Mouse (Mus musculus) megakaryocyte progenitor cell, adult 5-6 weeks (primary cell): ENCODE measurements around the gene Hoxd3. TPM values are rescaled to one million over a fixed set of nuclear protein-coding genes. Genes with fewer than 3 reads are reported as not detected.

ENCODE experiments used
- ATAC-seq: replicated peaks from 2 replicates; pipeline ENCODE4 v1.8.0; 2016; ENCODE audit warnings: mild to moderate bottlenecking, moderate TSS enrichment, inconsistent platforms; ENCODE audit not compliant: poor library complexity
- total RNA-seq, 2 experiments: library from RNA; stranded (forward) in 1 of 2; stranded (reverse) in 1 of 2; fragments of 157-497, 149-512 nt in 1 of 2; fragments of 200-1000 nt in 1 of 2; gene quantifications; 2 replicates each; pipeline versions ENCODE4 v1.2.3 to v1.2.4; 2015 to 2017

The Hoxd3 gene
- total RNA-seq, 2 experiments from 2014 or later = not detected

DNA sequence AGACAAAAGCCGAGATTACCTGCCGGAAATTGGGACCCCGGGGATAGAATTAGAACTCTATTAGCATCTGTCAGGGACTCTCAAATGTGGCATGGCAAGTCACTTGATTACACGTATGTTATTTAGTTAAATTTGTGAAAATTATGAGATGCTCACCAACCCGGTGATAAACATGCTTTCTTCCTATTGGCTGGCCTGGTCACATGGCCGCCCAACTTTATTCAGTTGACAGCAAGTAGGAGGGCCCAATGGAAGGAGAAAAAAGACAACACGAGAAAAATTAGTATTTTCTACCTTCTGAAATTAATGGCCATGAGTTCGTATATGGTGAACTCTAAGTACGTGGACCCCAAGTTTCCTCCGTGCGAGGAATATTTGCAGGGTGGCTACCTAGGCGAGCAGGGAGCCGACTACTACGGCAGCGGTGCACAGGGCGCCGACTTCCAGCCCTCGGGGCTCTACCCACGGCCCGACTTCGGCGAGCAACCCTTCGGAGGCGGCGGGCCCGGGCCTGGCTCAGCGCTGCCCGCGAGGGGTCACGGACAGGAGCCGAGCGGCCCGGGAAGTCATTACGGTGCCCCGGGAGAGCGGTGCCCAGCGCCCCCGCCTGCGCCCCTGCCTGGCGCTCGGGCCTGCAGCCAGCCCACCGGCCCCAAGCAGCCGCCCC lies 15.4 kb downstream of the Hoxd3 start:
- 0 out of 2 replicates have a peak, but pooled peaks have one; percentile 29 for ATAC-seq

DNA sequence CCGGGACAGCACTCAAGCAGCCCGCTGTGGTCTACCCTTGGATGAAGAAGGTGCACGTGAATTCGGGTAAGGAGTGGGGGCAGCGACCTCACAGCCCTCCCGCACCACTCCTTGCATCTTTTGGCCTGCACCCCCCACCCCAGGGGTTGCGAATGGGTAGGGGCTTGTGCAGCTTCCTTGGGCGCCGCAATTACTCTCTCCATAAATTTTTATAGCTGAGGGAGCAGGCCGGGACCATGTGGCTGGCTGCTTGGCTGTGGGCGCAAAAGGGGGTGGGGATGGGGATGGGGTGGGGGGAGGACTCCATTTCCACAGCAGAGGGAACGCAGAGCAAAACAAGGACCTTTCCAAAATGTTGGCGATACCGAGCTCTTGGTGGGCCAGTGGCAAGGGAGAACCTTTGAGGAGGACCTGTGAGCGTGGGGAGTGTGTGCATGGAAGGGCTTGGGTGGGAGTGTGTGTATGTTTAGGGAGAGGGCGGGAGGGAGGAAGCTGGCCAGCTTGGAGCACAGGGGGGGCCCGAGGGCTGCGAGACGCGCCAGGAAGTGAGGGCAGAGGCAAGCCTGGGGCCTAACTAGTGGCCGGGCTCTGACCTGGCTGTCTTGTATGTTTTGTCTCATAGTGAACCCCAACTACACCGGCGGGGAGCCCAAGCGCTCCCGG lies 16.0 kb downstream of the Hoxd3 start:
- ATAC-seq = no peak

DNA sequence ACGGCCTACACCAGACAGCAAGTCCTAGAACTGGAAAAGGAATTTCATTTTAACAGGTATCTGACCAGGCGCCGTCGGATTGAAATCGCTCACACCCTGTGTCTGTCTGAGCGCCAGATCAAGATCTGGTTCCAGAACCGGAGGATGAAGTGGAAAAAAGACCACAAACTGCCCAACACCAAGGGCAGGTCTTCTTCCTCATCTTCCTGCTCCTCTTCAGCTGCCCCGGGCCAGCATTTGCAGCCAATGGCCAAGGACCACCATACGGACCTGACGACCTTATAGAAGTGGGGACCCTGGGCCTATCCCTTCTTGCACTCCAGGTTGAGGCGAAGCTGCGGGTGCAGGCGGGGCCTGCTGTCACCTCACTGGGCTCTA lies 16.6 kb downstream of the Hoxd3 start:
- ATAC-seq = no peak

DNA sequence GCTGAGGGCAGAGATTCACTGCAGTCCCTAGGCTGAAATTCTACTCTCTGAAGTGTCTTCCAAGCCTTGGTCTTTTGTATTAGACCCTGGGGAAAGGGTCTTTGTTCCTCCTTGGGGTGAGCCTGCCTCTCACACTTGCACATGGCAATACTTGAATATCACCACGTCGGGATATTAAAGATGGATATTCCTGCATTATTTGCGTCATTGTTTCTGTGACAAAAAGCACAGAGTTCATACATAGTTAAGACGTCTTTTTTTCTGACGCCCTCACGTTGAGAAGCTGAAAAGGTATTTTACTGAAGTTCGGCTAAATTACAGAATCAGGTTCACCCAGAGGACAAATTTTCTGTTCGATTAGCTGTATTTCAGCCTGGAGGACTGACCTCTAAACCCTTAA lies 18.6 kb downstream of the Hoxd3 start:
- no peak for ATAC-seq

DNA sequence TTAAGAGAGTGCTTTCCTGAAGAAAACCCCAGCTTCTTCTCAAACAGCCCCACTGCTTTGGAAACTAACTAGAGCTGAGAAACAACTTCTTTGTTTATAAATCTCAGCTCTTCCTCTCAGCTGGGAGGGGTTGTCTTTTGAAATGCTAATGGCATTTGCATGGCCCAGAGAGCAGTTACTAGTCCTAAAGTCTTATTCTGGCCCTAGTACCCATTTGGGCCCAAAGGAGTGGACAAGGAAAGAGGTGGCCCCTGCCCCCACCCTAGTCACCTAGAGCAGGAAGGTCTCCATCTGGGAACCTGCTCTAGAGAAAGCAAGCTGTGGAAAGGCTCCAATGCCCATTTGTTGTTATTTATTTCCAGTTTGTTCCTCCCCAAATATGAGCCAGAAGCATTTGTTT lies 19.3 kb downstream of the Hoxd3 start:
- ATAC-seq = no peak

DNA sequence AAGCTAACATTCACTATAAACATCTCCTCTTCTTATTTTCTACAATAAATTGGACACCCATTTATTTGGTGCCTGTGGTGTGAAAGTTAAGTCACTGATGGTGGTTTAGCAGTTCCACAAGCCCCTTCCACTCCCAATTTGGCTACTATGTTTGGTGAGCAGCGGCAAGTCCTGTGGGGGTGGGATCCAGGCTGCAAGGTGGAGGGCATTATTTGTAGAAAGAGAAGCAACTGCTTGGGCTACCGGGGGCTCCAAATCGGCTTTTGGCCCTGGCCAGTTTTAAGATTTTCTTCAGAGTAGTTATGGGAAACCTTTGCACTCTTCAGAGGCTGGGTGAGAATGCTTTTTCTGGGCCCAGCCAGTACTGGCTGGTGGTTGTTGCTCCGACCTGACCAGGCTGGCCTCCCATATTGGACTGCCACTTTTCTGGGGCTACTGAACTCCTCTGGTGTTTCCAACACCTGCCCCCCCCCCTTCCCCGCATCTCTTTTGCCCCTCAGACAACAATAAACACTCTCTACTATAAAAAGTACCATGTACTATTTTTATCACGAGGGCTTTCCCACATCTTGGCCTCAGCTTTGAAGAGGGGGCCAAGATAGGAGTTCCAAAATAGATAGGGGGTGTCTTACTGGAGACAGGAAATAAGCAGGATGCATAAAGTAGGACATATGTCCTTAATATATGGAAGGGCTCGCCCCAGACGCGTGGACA lies 20.2 kb downstream of the Hoxd3 start:
- no peak for ATAC-seq

DNA sequence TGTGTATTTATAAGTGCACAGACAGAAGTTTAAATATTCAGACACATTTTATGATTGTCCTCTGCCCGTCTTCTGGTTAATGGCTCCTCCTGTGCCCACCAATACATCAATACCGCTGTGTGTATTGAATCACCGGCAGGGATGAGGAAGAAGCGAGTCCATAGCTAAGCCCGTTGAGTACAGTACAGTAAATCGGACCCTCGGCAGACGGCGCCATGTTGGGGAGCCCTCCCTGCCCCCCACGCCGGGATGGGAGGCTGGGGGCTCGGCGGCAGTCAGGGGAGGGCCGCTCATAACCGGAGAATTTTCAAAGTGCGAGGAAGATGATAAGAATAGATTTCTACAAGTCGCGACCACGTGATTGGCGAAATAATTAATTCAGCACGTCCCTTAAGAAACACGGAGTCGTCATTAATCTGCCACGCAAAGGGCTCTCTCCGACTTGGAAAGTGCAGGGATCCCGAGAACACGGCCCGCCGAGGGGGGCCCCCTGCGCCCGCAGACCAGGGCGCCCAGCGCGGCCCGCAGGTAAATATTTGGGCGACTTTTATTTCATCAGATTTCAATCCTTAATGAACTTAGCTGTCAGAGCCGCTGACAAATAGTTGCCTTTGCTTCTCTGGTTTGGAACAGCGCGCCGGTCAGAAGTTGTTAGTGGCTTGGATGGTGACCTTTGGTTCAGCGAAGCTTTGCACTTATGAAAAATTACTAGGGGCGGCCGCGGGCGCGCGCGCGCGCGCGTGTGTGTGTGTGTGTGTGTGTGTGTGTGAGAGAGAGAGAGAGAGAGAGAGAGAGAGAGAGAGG lies 21.0 kb downstream of the Hoxd3 start:
- no peak for ATAC-seq

DNA sequence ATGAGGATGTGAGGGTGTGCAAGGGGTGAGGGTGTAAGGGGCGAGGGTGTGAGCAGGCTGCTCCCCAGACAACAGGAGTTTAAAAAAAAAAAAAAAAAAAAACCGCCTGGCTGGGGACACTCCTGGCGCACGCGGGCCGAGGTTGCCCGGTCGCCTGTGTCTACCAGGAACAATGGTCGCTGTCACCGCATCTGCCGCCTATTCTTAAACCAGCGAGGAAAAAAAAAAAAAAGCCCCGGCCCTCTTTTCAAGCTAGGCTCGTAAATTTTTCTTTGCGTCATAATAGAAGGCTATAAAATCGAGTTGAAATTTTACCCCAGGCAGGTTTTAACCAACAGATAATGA lies 21.6 kb downstream of the Hoxd3 start:
- ATAC-seq = 0 out of 2 replicates have a peak, but pooled peaks have one; percentile 23

DNA sequence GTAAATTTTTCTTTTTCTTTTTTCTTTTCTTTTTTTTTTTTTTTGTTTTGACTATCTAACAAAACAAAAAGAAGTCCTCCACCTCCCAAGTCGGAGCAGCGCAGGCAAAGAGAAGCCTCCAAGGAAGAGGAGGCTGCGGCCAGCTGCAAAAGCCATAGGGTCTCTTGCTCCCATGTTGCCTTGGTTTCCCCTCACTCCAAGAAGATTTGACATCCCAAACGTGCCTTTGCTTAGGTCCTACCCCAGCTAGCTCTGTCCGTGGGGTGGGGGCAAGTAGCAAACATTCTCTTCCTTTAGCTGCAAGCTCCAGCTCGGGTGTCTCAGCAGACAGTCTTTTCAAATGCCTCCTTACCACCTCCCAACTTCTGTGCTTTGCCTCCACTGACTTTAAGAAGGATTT lies 22.0 kb downstream of the Hoxd3 start:
- ATAC-seq = no peak

DNA sequence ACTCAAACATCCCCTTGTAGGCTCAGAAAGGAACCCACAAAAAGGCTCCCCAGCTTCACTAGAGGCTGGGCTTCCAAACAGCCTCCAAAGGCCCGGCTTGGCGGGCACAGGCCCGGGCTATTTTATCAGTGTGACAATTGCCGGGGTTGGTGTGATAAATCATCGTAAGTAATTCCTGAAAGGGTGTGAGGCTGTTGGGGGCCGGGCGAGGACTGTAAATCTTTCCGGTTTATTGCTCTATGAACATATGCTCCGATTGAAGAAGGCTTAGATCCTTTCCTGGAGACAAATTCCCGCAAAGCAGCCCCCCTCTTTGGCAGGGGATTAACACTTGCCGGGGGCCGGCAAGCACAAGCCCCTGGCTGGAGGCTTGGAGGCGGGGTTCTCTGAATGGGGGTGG lies 22.7 kb downstream of the Hoxd3 start:
- no peak for ATAC-seq

DNA sequence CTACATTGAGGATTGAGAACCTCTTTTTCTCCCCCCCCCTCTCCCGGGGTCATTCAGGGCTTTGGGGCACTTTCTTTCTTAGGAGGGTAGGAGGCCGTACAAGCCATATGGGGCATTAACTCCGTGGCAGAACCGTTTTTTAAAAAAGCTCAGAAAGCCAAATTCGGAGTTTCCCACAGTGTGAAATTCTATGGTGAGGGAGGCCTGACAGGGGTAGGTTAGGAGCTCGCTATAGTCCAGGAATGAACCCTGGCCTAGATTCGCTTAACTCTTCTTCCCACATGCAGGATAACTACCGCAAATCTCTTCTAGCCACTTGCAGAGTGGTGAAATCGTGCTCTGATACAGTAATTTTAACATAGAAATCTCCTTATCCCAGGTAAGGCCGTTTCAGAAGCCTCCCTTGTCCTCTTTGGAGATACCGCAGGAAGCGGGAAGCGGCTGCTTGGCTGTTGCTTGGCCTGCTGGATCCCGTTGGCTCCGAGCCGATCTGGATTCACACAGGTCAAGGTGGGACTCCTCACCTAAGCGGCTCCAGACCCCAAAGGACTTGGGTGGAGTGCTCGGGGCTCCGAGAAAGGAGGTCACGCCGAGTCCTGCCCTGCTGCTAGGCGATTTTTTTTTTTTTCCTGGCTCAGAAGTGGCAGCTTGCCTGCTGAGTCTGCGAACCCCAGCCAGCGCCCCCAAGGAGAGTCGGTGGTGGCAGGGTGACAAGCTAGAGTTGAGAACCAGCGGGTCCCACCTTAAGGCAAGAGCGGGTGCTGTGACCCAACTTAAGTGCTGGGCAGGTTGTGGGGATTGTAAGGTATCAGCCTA lies 23.5 kb downstream of the Hoxd3 start:
- no peak for ATAC-seq

DNA sequence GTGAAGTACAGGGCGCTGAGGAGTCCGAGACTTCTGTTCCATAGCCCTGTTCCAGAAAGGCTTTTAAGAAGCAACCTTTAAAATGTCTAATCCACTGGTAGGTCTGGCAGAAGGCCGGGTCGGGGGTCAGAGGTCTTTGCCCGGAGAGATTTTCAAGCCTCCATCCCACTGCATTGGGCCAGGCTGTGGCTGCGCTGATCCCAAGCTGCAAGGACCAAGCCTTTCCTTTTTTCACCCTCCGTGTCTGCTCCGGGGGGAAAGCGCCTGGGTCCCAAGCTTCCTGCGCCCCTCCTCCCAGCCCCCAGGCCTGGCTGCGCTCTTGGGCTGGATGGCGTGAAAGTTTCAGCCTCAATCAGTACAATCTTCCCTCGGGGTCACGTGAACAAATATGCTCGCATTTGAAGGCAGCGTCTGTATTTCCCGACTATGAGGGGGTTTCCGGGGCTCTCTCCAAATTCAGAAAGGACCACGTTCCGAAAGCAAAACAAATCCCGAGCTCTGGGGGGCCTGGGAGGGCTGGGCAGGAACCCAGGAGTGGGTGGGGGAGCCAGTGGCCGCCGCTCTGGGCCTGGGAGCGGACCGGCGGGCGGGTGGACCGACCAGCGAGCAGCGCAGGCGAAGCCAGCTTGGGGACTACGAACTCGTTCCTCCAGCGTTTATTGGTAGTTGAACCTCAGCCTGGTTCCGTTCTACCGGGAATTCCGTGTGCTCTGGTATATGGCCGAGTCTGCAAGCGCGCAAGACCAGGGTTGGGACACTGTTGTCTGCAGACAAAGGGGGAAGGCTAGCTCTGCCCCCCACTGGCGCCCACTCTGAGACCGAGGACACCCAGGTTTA lies 24.3 kb downstream of the Hoxd3 start:
- ATAC-seq = no peak

DNA sequence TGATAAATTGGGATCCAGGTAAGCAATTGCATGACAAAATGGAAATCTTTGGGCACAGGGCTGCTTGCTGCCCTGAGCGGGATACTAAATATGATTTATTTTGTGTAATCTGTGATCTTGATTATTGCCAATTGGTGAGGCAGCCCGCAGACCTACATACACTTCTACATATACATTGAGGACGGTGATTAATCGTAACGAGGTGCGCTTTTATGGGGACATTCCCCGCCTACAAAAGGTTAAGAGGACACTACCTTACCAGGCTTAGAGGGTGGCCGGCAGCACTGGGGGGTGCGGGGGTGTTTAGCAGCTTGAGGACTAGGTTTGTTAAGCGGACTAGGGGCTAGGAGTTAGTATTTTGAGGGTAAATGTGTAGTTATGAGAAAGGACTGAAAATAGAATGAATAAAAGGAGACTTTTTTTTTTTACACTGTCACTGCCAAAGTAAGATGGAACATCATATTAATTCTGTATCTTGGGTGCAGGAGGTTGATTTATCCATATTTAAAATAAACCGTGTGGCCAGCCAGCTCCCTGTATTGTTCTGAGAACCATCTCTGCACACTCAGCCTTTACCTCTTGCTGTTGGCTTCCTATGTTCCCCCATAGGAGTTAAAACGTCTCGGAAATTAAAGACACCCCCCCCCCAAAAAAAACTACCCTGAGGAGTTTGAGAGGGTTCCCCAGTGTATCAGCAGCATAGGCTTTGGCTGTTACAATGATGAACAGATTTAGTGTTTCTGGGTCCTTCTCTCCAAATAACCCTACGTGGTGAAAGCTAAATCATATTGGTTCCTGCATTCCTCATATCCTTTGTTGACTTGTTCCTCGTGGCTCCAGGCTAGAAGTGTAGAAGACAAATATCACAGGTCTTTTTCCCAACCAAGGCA lies 25.2 kb downstream of the Hoxd3 start:
- no peak for ATAC-seq

DNA sequence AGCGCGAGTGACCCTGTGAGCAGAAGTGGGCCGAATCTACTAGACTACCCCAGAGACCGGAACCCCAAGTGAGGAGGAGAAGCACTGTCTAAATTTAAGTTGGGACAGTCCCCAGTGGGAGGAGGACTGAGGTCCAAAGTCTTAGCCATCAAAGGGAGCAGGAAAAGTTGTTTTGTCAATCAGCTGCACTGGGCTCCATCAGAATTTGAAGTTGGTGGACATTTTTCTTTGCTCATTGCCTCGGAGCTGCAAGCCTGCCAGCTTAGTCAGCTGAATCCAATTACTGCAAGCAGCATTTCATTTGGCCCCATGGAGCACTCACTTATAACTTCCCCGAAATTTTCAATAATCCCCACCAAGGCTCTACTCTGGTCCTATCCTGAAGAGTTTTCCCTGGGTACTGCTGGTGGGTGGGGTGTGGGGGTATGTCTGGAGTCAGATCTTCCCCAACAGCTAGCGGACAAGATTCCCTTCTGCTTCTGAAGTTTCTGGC lies 25.9 kb downstream of the Hoxd3 start:
- ATAC-seq = no peak

DNA sequence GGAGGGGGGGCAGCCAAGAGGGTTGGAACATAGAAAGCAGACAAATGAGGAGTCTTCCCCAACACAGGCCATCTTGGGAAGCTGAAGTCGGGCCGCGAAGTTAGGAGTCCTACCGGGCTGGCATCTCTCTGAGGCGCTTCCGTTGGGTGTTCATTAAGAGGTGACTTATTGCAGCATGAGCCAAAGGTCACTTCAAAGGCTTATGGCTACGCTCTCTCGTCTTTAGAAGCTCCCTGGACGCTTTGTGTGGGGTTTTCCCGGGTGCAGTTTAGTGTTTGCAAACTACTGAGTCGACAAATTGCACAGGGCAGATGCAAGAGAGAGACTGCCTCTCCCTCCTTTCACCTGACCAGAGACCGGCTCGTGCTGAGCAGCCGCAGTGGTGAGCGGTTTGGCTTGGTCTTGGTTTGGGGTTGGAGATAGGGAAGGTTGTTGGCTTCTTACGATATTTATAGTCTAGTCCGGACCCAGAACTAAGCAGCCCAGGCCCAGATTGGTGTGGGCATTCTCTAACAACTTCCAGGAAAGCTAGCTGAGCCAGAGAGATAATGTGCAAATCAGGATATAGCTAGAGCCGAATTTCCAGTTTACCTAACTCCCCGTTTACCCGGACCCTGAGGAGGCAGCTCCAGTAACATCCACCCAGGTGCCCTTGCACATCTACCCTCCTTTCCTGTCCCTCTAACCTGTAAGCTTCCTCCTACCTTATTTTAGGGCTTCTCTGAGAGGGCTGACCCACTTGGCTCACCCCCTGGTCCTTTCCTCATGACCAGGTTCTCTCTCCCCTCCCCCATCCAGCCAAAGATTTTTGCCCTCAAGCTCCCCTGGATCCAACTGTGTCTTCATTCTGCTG lies 27.1 kb downstream of the Hoxd3 start:
- ATAC-seq = no peak

DNA sequence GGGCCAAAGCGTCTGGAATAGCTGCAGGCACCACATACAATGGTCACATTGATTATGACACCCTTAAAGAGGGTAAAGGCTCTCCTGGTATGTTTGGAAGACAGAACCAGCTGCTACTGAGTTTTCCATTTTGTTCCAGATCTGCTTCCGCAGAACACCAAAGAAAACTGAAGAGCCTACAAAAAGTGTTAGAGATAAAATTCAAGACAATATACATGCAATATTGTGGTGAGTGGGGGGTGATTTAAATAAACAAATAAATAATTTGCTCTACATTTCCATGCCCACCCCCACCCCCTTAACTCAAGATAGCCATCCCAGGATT lies 27.7 kb downstream of the Hoxd3 start:
- no peak for ATAC-seq

DNA sequence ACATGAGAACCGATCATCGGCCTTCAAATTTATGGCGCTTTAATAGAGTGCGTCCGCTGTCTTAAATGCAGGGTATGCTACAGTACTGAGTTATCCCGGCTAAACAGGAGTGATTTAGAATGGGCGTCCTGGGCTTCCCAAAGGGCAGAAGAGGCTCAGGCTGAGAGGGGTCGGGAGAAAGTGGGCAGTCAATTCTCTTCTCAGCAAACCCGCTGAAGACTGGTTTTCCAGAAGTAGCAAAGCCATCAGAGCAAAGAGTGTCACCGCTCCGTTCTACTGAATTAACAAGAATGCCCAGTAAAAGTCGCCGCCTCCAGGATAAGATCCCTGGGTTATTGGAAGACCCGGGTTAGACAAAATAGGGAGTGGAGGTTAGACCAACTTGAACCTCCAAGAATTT lies 28.1 kb downstream of the Hoxd3 start:
- ATAC-seq = no peak
